Mouse (Mus musculus): ENCODE results near the gene Mycbp2.
A peak's percentile ranks its signal among the peaks of the same experiment; 100 is the strongest.

The Mycbp2 gene

DNA sequence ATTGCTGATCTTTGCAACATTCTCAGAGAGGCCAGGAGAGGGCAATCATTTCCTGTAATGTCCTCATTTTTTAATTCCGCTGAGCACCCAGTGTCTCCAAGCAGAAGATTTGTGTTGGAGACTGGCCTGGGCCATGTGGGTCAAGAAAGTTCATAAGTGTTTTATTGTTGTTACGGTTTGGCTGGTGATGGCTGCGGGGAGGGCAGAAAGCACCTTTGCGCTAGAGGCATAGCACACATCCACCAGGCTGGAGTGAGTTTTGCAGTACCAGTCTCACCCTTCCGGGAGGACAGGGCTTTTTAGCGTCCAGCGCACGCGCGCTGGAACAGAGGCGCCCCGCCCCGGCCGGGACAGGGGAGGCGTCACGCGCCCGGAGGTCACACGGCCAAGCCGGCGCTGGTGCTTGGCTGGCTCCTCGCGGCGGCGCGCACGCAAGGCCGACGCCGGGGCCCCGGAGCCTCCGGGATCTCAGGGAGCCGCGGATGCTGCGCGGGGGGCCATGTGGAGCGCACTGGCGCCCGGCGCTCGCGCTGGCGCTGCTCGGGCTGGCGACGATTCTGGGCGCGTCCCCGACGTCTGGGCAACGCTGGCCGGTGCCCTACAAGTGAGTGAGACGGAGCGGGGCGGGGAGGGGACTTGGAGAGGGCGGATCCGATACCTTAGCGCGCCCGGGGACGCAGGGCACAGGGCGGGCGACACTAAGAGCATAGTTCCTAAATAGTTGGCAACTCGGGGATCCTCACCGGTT lies 276.6 kb downstream of the Mycbp2 start, which contains the start of gene Cln5:
Gene Cln5 (plus strand): TSS at position 353 of the 748 bp plus-strand sequence.
- peak; percentile 100 for DNase-seq

- DNase-seq, result no peak
These were observed 277.1 kb downstream of the Mycbp2 start for GRCm38 (mm10) chr14:103069465-103069863.

DNA sequence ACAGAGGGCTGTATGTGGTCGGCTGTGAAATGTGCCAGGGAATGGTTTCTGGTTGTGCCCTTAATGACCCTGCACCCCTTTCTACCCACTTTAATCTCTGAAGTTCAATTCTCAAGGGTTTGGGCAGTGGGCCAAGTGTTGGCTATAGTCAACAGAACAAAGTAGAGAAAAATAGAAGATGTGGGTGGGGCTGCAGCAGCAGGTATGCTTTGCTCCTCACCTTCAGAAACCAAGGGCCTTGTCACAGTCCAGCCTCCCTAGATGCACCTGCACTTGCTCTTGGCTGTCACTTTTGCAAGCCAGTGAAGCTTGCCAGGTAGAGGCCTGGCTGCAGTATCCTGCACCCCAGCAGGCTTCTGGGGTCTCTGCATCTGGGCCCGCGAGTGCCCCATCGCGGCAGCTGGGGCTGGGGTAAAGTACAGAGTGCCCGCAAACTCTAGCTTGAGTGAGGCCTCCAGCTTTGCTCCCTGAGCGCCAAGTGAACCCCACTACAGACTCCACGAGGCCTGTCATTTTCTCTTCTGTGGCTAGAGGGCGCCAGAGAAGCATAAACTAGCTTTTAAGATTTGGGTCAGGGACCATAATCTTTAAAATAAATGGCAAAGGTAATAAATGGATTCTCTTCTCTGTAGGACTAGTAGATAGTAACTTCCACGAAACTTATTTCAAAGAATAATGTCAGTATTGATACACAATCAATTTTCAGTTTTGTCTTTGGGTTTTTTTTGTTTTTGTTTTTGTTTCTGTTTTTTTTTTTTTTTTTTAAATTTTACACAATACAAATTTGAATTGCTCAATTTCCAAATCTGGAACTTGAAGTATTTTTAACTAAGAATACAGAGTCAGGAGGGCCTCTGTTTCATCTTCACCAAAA lies 281.1 kb downstream of the Mycbp2 start:
- DNase-seq, result peak; percentile 95
